Mouse (Mus musculus): ENCODE measurements around the gene Arhgap31. TPM values are rescaled to one million over a fixed set of nuclear protein-coding genes. Genes with fewer than 3 reads are reported as not detected.

Gene Arhgap31
- polyA plus RNA-seq, 1 experiment from 2014 or later, result 33.9 TPM

GRCm38 (mm10) chr16:38562968-38563327 is 150.1 kb downstream of the Arhgap31 start:
- Histone ChIP-seq H3K9ac (ENCODE audit: low read depth, low read length) (peak overlapping the region; percentile 91), H3K27ac (ENCODE audit: low read depth, low read length) (peak overlapping the region; percentile 81), H3K4me3 (ENCODE audit: low read depth, low read length) (peak overlapping the region; percentile 97), H3K9me3 (replicated peaks; ENCODE audit: control insufficient read depth, low read length) (no peaks in the 10 kb centered on the region), H3K27me3 (ENCODE audit: control insufficient read depth, insufficient read depth, low read length) (no peaks in the 10 kb centered on the region), H3K4me1 (ENCODE audit: control insufficient read depth, insufficient read depth, low read length) (no peaks in the 10 kb centered on the region; the same call in 1 of the 2 replicates), H3K4me2 (peak overlapping the region; percentile 72), H3K36me3 (ENCODE audit: control insufficient read depth, insufficient read depth, low read length) (peaks cover 3% of the 10 kb centered on the region; the same call in 1 of the 2 replicates)
- WGBS (ENCODE audit: insufficient replicate concordance), result under 1% methylated on average over 25 of the region's 25 CpGs
- ATAC-seq (replicated peaks; ENCODE audit: insufficient number of reproducible peaks, low FRiP score, low TSS enrichment), result peak; percentile 55

- Histone ChIP-seq H3K4me3 (ENCODE audit: low read depth, low read length) (peak overlapping the region; percentile 97), H3K27me3 (ENCODE audit: control insufficient read depth, insufficient read depth, low read length) (no peaks in the 10 kb centered on the region), H3K9me3 (replicated peaks; ENCODE audit: control insufficient read depth, low read length) (no peaks in the 10 kb centered on the region), H3K4me1 (ENCODE audit: control insufficient read depth, insufficient read depth, low read length) (no peaks in the 10 kb centered on the region; the same call in 1 of the 2 replicates), H3K9ac (ENCODE audit: low read depth, low read length) (peak overlapping the region; percentile 91), H3K4me2 (peak overlapping the region; percentile 72), H3K36me3 (ENCODE audit: control insufficient read depth, insufficient read depth, low read length) (peaks cover 2% of the 10 kb centered on the region; the same call in 1 of the 2 replicates), H3K27ac (ENCODE audit: low read depth, low read length) (peak overlapping the region; percentile 81)
- 6% methylated on average over 37 of the region's 37 CpGs for WGBS (ENCODE audit: insufficient replicate concordance)
- peak; percentile 94 for ATAC-seq (replicated peaks; ENCODE audit: insufficient number of reproducible peaks, low FRiP score, low TSS enrichment)
Measured at GRCm38 (mm10) chr16:38562131-38562967, 150.7 kb downstream of the Arhgap31 start.

- no peaks in the 10 kb centered on the region for H3K9me3 ChIP-seq (replicated peaks; ENCODE audit: control insufficient read depth, low read length)
- H3K27ac ChIP-seq (ENCODE audit: low read depth, low read length), result no peak within 1 kb of the TSS
- no peaks in the 10 kb centered on the region for H3K36me3 ChIP-seq (ENCODE audit: control insufficient read depth, insufficient read depth, low read length)
- no peak within 1 kb of the TSS for H3K9ac ChIP-seq (ENCODE audit: low read depth, low read length)
- peaks cover 4% of the 10 kb centered on the region; the same call in 1 of the 2 replicates for H3K27me3 ChIP-seq (ENCODE audit: control insufficient read depth, insufficient read depth, low read length)
- no peak within 1 kb of the TSS for H3K4me2 ChIP-seq
- no peak within 1 kb of the TSS for H3K4me3 ChIP-seq (ENCODE audit: low read depth, low read length)
- WGBS (ENCODE audit: insufficient replicate concordance), result 80% methylated on average over 3 of the region's 3 CpGs
- no peak for ATAC-seq (replicated peaks; ENCODE audit: insufficient number of reproducible peaks, low FRiP score, low TSS enrichment)
- H3K4me1 ChIP-seq (ENCODE audit: control insufficient read depth, insufficient read depth, low read length), result no peaks in the 10 kb centered on the region; the same call in 1 of the 2 replicates
Measured at GRCm38 (mm10) chr16:38558221-38558748, 154.8 kb downstream of the Arhgap31 start, which contains the start of gene Tmem39a. Gene Tmem39a, plus strand, starts transcription at chr16:38558698.

GRCm38 (mm10) chr16:38555988-38556387 is 157.1 kb downstream of the Arhgap31 start:
- no peak overlapping the region for H3K9ac ChIP-seq (ENCODE audit: low read depth, low read length)
- peaks cover 6% of the 10 kb centered on the region; the same call in 1 of the 2 replicates for H3K27me3 ChIP-seq (ENCODE audit: control insufficient read depth, insufficient read depth, low read length)
- no peak overlapping the region for H3K4me2 ChIP-seq
- H3K4me3 ChIP-seq (ENCODE audit: low read depth, low read length), result no peak overlapping the region
- 80% methylated on average over 3 of the region's 3 CpGs for WGBS (ENCODE audit: insufficient replicate concordance)
- no peak for ATAC-seq (replicated peaks; ENCODE audit: insufficient number of reproducible peaks, low FRiP score, low TSS enrichment)
- no peak overlapping the region for H3K27ac ChIP-seq (ENCODE audit: low read depth, low read length)
- no peaks in the 10 kb centered on the region for H3K36me3 ChIP-seq (ENCODE audit: control insufficient read depth, insufficient read depth, low read length)
- H3K9me3 ChIP-seq (replicated peaks; ENCODE audit: control insufficient read depth, low read length), result no peaks in the 10 kb centered on the region
- no peaks in the 10 kb centered on the region for H3K4me1 ChIP-seq (ENCODE audit: control insufficient read depth, insufficient read depth, low read length)

- H3K27ac ChIP-seq (ENCODE audit: low read depth, low read length), result no peak within 1 kb of the TSS
- peak; percentile 71 for ATAC-seq (replicated peaks; ENCODE audit: insufficient number of reproducible peaks, low FRiP score, low TSS enrichment)
- peak within 1 kb of the TSS; percentile 76 for H3K4me3 ChIP-seq (ENCODE audit: low read depth, low read length)
- 3% methylated on average over 54 of the region's 54 CpGs for WGBS (ENCODE audit: insufficient replicate concordance)
- peaks cover 7% of the 10 kb centered on the region; the same call in 1 of the 2 replicates for H3K4me1 ChIP-seq (ENCODE audit: control insufficient read depth, insufficient read depth, low read length)
- peak within 1 kb of the TSS; percentile 81 for H3K4me2 ChIP-seq
- peaks cover 4% of the 10 kb centered on the region; the same call in 1 of the 2 replicates for H3K36me3 ChIP-seq (ENCODE audit: control insufficient read depth, insufficient read depth, low read length)
- 0 out of 2 replicates have a peak, but pooled peaks cover 4% of the 10 kb centered on the region for H3K27me3 ChIP-seq (ENCODE audit: control insufficient read depth, insufficient read depth, low read length)
- H3K9me3 ChIP-seq (replicated peaks; ENCODE audit: control insufficient read depth, low read length), result no peaks in the 10 kb centered on the region
- H3K9ac ChIP-seq (ENCODE audit: low read depth, low read length), result peak within 1 kb of the TSS; percentile 76
Measured at GRCm38 (mm10) chr16:38549479-38550396, 163.3 kb downstream of the Arhgap31 start, which contains the start of gene Poglut1. Gene Poglut1, minus strand, starts transcription at chr16:38550258.

Other genes starting within 250 kb of the Arhgap31 start
- 33.3 and 33.6 TPM in 2 replicates for gene Timmdc1, start 190.6 kb downstream of the Arhgap31 start, polyA plus RNA-seq (2014; fragmentation: Nextera tagmentation; extraction: Ambion mirVana)
- 33.5 and 37.7 TPM in 2 replicates for gene Poglut1, start 163.0 kb downstream of the Arhgap31 start, polyA plus RNA-seq (2014; fragmentation: Nextera tagmentation; extraction: Ambion mirVana)
- 77.3 and 84.0 TPM in 2 replicates for gene Tmem39a, start 154.6 kb downstream of the Arhgap31 start, polyA plus RNA-seq (2014; fragmentation: Nextera tagmentation; extraction: Ambion mirVana)
- gene B4galt4, start 29.0 kb upstream of the Arhgap31 start, polyA plus RNA-seq (2014; fragmentation: Nextera tagmentation; extraction: Ambion mirVana), result 31.0 and 33.8 TPM in 2 replicates
- 30.6 and 33.2 TPM in 2 replicates for gene Upk1b, start 87.1 kb upstream of the Arhgap31 start, polyA plus RNA-seq (2014; fragmentation: Nextera tagmentation; extraction: Ambion mirVana)
- not detected in 2 replicates for gene 4930435E12Rik, start 115.5 kb upstream of the Arhgap31 start, polyA plus RNA-seq (2014; fragmentation: Nextera tagmentation; extraction: Ambion mirVana)
- 0.23 and 0.49 TPM in 2 replicates for gene Igsf11, start 179.4 kb upstream of the Arhgap31 start, polyA plus RNA-seq (2014; fragmentation: Nextera tagmentation; extraction: Ambion mirVana)

Measured in heart, embryonic 11.5 days (tissue).